Mouse (Mus musculus) forebrain, embryonic 14.5 days (tissue): ENCODE data around the gene Hdac5. TPM values are rescaled to one million over a fixed set of nuclear protein-coding genes. Genes with fewer than 3 reads are reported as not detected.

ENCODE experiments used
- ATAC-seq: fragments of 200-750 bp; cut with Nextera tagmentation; 2 replicates; pipeline ENCODE4 v1.8.0; 2017; ENCODE audit warnings: mild to moderate bottlenecking, moderate library complexity
- DNase-seq: peaks from one replicate; pipeline ENCODE4 v3.0.0-alpha.2; 2015; ENCODE audit warnings: low spot score
- H3K27ac ChIP-seq: fragments of 300-500 bp; sonication (generic); 2 replicates; pipeline ENCODE4 v1.5.1; 2014; ENCODE audit warnings: low read depth, mild to moderate bottlenecking, control low read depth, low read length, moderate library complexity
- H3K27me3 ChIP-seq: fragments of 300-500 bp; sonication (generic); replicated peaks from 2 replicates; pipeline ENCODE4 v1.6.1; 2014; ENCODE audit warnings: low read length, control low read depth, mixed read lengths; ENCODE audit not compliant: control insufficient read depth, insufficient read depth
- H3K36me3 ChIP-seq: fragments of 300-500 bp; sonication (generic); 2 replicates; pipeline ENCODE4 v1.6.1; 2014; ENCODE audit warnings: low read length, control low read depth; ENCODE audit not compliant: control insufficient read depth, insufficient read depth
- H3K4me1 ChIP-seq: fragments of 300-500 bp; sonication (generic); 2 replicates; pipeline ENCODE4 v1.6.1; 2014; ENCODE audit warnings: antibody characterized with exemption, low read length, control low read depth; ENCODE audit not compliant: control insufficient read depth, insufficient read depth
- H3K4me2 ChIP-seq: fragments of 300-500 bp; sonication (generic); 2 replicates; pipeline ENCODE4 v1.6.1; 2014; ENCODE audit warnings: mild to moderate bottlenecking, control low read depth, low read length
- H3K4me3 ChIP-seq: fragments of 300-500 bp; sonication (generic); 2 replicates; pipeline ENCODE4 v1.5.1; 2014; ENCODE audit warnings: low read depth, low read length, control low read depth
- H3K9ac ChIP-seq: fragments of 300-500 bp; sonication (generic); 2 replicates; pipeline ENCODE4 v1.6.1; 2014; ENCODE audit warnings: mild to moderate bottlenecking, low read length, control low read depth, moderate library complexity
- H3K9me3 ChIP-seq: fragments of 300-500 bp; sonication (generic); replicated peaks from 2 replicates; pipeline ENCODE4 v1.6.1; 2016; ENCODE audit warnings: low read length, control low read depth, mixed read lengths; ENCODE audit not compliant: control insufficient read depth
- WGBS: fragments of 180-500 bp; shearing (Covaris S2); extraction: QIAGEN DNeasy Blood & Tissue Kit; methylation state at CpG from one replicate; pipeline ENCODE4 v1.1.7; 2014; 5-methylcytosine and 5-hydroxymethylcytosine counted together
- polyA plus RNA-seq: library from polyadenylated mRNA; unstranded; fragments of >200 nt; fragmentation: Nextera tagmentation; extraction: Ambion mirVana; gene quantifications from 2 replicates; pipeline ENCODE4 v1.2.1, GENCODE M21; 2014

The Hdac5 gene
- polyA plus RNA-seq: 38.9 and 60.6 TPM in 2 replicates

- H3K27ac ChIP-seq: peak within 1 kb of the TSS; percentile 96
- H3K27me3 ChIP-seq: no peaks in the 10 kb centered on the region
- ATAC-seq (peak; percentile 87), DNase-seq (peak; percentile 99)
- under 1% methylated on average over 41 of the region's 49 CpGs for WGBS
- peak within 1 kb of the TSS; percentile 87 for H3K4me3 ChIP-seq
- no peaks in the 10 kb centered on the region for H3K9me3 ChIP-seq
- peaks cover 33% of the 10 kb centered on the region for H3K4me1 ChIP-seq
- peak within 1 kb of the TSS; percentile 87 for H3K9ac ChIP-seq
- H3K4me2 ChIP-seq: peak within 1 kb of the TSS; percentile 82
- no peaks in the 10 kb centered on the region for H3K36me3 ChIP-seq
Measured at GRCm38 (mm10) chr11:102230006-102230741, at the start of gene Hdac5. Gene Hdac5 (minus strand): TSS chr11:102230166.

GRCm38 (mm10) chr11:102279595-102279994 lies 49.6 kb upstream of the Hdac5 start:
- Histone ChIP-seq H3K27me3 (0 out of 2 replicates have a peak, but pooled peaks cover 5% of the 10 kb centered on the region), H3K4me3 (no peak overlapping the region), H3K9me3 (no peaks in the 10 kb centered on the region), H3K27ac (no peak overlapping the region), H3K36me3 (no peaks in the 10 kb centered on the region), H3K9ac (no peak overlapping the region), H3K4me1 (peaks cover 3% of the 10 kb centered on the region; the same call in 1 of the 2 replicates), H3K4me2 (no peak overlapping the region)
- no peak for DNase-seq
- WGBS: 87% methylated on average over 3 of the region's 3 CpGs
- no peak for ATAC-seq

DNA sequence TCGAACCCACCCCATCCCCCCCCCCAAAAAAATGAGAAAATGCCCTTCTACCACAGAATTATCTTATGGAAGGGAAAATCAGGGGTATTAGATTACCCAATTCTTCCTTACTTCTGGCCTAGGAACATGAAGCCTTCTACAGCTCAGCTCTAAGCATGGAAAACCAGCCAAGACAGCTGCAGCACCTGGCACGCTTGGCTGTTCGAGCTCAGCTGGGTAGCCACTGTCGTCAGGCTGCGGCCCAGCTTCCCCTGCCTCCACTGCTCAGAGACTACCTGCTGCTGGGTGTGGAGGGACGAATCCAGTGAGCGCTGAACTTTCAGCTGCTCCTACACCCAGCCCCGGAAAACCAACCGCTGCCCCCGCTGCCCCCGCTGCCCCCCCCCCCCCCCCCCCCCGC lies 47.8 kb upstream of the Hdac5 start:
- Histone ChIP-seq H3K9me3 (no peaks in the 10 kb centered on the region), H3K27me3 (0 out of 2 replicates have a peak, but pooled peaks cover 5% of the 10 kb centered on the region), H3K36me3 (no peaks in the 10 kb centered on the region), H3K9ac (no peak overlapping the region), H3K4me2 (no peak overlapping the region), H3K4me3 (no peak overlapping the region), H3K27ac (no peak overlapping the region), H3K4me1 (peaks cover 3% of the 10 kb centered on the region; the same call in 1 of the 2 replicates)
- no peak for ATAC-seq
- no peak for DNase-seq
- 42% methylated on average over 11 of the region's 12 CpGs for WGBS

DNA sequence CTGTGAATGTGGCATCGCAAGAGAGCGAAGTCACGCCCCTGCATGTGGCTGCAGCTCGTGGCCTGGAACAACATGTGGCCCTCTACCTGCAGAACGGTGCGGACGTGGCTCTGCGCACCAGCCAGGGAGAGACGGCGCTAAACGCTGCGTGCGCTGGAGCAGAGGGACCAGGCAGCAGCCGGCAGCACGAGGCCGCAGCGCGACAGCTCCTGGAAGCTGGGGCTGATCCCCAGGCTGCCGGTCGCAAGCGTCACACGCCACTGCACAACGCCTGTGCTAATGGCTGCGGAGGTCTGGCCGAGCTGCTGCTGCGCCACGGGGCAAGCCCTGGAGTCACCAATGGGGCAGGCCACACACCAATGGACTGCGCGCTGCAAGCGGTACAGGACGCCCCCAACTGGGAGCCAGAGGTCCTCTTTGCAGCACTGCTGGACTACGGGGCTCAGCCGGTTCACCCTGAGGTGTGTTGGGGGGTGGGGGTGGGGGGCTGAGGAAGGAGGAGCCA lies 46.5 kb upstream of the Hdac5 start:
- Histone ChIP-seq H3K9ac (peak overlapping the region; percentile 59), H3K4me3 (peak overlapping the region; percentile 31), H3K4me2 (peak overlapping the region; percentile 68), H3K9me3 (no peaks in the 10 kb centered on the region), H3K36me3 (no peaks in the 10 kb centered on the region), H3K27me3 (0 out of 2 replicates have a peak, but pooled peaks cover 5% of the 10 kb centered on the region), H3K27ac (no peak overlapping the region), H3K4me1 (peaks cover 3% of the 10 kb centered on the region; the same call in 1 of the 2 replicates)
- WGBS: under 1% methylated on average over 33 of the region's 33 CpGs
- ATAC-seq (peak; percentile 57; the same call in 1 of the 2 replicates), DNase-seq (peak; percentile 53)

DNA sequence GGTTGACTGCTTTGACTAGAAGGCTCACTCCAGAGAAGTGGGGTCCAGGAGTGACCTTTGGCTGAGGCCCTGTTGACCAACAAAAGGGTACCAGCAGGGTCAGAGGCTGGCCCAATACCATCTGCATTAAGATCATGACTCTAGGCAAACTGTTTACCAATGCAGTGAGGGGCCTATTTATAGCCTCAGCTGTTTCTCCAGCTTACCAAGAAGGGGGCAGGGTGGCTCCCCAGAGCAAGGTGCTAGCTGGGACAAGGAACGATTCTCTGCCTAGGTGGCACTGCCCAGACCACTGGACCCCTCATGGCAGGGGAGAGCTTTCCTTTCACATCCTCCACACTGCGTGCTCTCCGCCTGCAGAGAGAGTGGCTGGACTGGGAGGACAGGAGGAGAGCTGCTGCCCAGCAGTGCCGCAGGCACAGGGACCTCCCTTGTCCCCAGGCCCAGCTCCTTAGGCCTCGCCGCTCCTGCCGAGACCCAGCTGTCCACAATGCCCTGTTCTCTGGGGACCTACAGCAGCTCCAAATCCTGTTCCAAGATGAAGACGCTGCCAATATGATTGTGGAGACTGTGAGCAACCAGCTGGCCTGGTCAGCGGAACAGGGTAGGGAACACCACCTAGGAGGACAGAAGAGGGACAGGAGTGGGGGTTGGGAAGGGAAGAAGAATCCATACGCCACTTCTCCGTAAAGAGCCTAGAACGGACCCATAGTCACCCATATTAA lies 38.7 kb upstream of the Hdac5 start, which contains the start of gene Asb16:
Gene Asb16, plus strand, starts transcription at position 224 of the 725 bp plus-strand sequence.
- Histone ChIP-seq H3K27me3 (no peaks in the 10 kb centered on the region), H3K4me3 (no peak within 1 kb of the TSS), H3K9me3 (no peaks in the 10 kb centered on the region), H3K36me3 (no peaks in the 10 kb centered on the region), H3K9ac (no peak within 1 kb of the TSS), H3K27ac (no peak within 1 kb of the TSS), H3K4me1 (0 out of 2 replicates have a peak, but pooled peaks cover 4% of the 10 kb centered on the region), H3K4me2 (no peak within 1 kb of the TSS)
- ATAC-seq: no peak
- 82% methylated on average over 12 of the region's 12 CpGs for WGBS
- DNase-seq: no peak

- peak; percentile 90 for DNase-seq
- 11% methylated on average over 11 of the region's 11 CpGs for WGBS
- H3K36me3 ChIP-seq: peaks cover 2% of the 10 kb centered on the region
- no peak overlapping the region for H3K4me3 ChIP-seq
- H3K27me3 ChIP-seq: no peaks in the 10 kb centered on the region
- no peak overlapping the region for H3K9ac ChIP-seq
- H3K9me3 ChIP-seq: no peaks in the 10 kb centered on the region
- 0 out of 2 replicates have a peak overlapping the region, but pooled peaks have one; percentile 33 for H3K27ac ChIP-seq
- ATAC-seq: peak; percentile 81; the same call in 1 of the 2 replicates
- H3K4me1 ChIP-seq: 0 out of 2 replicates have a peak, but pooled peaks cover 4% of the 10 kb centered on the region
- no peak overlapping the region for H3K4me2 ChIP-seq
Measured at GRCm38 (mm10) chr11:102267480-102267879, 37.5 kb upstream of the Hdac5 start.

GRCm38 (mm10) chr11:102266631-102267355 lies 36.8 kb upstream of the Hdac5 start:
- H3K4me2 ChIP-seq: no peak overlapping the region
- no peak overlapping the region for H3K9ac ChIP-seq
- WGBS: 81% methylated on average over 8 of the region's 8 CpGs
- no peak overlapping the region for H3K4me3 ChIP-seq
- H3K27me3 ChIP-seq: no peaks in the 10 kb centered on the region
- no peaks in the 10 kb centered on the region for H3K9me3 ChIP-seq
- no peak for DNase-seq
- 0 out of 2 replicates have a peak, but pooled peaks cover 4% of the 10 kb centered on the region for H3K4me1 ChIP-seq
- peaks cover 9% of the 10 kb centered on the region for H3K36me3 ChIP-seq
- 0 out of 2 replicates have a peak overlapping the region, but pooled peaks have one; percentile 33 for H3K27ac ChIP-seq
- ATAC-seq: peak; percentile 29; the same call in 1 of the 2 replicates

DNA sequence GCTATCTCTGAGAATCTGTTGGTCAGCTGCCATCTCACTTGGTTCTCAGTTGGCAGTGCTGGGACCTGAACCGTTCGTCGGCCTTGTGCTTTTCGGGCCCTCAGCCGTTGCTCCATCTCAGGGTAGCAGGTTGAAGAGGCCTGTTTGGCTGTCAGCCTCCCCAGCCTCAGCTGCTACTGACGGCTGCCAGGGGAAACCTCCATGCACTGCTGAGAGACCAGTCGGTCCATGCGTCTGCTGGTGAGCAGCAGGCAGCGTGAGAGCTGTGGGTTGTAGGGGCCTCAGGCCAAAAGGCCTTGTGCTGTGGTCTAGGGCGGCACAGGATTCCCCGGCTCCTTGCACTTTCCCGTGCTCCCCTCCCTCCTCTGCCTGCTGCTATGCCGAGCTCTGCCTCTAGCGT lies 35.9 kb upstream of the Hdac5 start:
- no peaks in the 10 kb centered on the region for H3K9me3 ChIP-seq
- H3K4me2 ChIP-seq: no peak overlapping the region
- H3K9ac ChIP-seq: no peak overlapping the region
- no peak overlapping the region for H3K4me3 ChIP-seq
- H3K27ac ChIP-seq: no peak overlapping the region
- H3K36me3 ChIP-seq: peaks cover 11% of the 10 kb centered on the region
- ATAC-seq: no peak
- no peak for DNase-seq
- 62% methylated on average over 14 of the region's 14 CpGs for WGBS
- H3K4me1 ChIP-seq: 0 out of 2 replicates have a peak, but pooled peaks cover 4% of the 10 kb centered on the region
- no peaks in the 10 kb centered on the region for H3K27me3 ChIP-seq
